Mouse (Mus musculus) midbrain, embryonic 11.5 days (tissue): ENCODE measurements around the gene Cbs. TPM values are rescaled to one million over a fixed set of nuclear protein-coding genes. Genes with fewer than 3 reads are reported as not detected.
A peak's percentile ranks its signal among the peaks of the same experiment; 100 is the strongest.

Experiments used
- ATAC-seq: fragments of 200-750 bp; cut with Nextera tagmentation; 2 replicates; pipeline ENCODE4 v1.8.0; 2017; ENCODE audit warnings: moderate TSS enrichment, moderate library complexity; ENCODE audit not compliant: low FRiP score
- DNase-seq: peaks from one replicate; pipeline ENCODE4 v3.0.0; 2015; ENCODE audit warnings: low spot score; ENCODE audit errors: missing footprints
- H3K27ac ChIP-seq: fragments of 300-500 bp; sonication (generic); 2 replicates; pipeline ENCODE4 v1.5.1; 2014; ENCODE audit warnings: low read depth, low read length
- H3K27me3 ChIP-seq: fragments of 300-500 bp; sonication (generic); 2 replicates; pipeline ENCODE4 v1.6.1; 2014; ENCODE audit warnings: mild to moderate bottlenecking, low read length, moderate library complexity, mixed read lengths; ENCODE audit not compliant: control insufficient read depth, insufficient read depth
- H3K36me3 ChIP-seq: fragments of 300-500 bp; sonication (generic); 2 replicates; pipeline ENCODE4 v1.6.1; 2014; ENCODE audit warnings: mild to moderate bottlenecking, low read length, moderate library complexity, mixed read lengths; ENCODE audit not compliant: control insufficient read depth, insufficient read depth
- H3K4me1 ChIP-seq: fragments of 300-500 bp; sonication (generic); 2 replicates; pipeline ENCODE4 v1.6.1; 2014; ENCODE audit warnings: low read length; ENCODE audit not compliant: control insufficient read depth, insufficient read depth
- H3K4me2 ChIP-seq: fragments of 300-500 bp; sonication (generic); 2 replicates; pipeline ENCODE4 v1.6.1; 2014; ENCODE audit warnings: mild to moderate bottlenecking, moderate library complexity
- H3K4me3 ChIP-seq: fragments of 300-500 bp; sonication (generic); 2 replicates; pipeline ENCODE4 v1.5.1; 2014; ENCODE audit warnings: low read depth, low read length
- H3K9ac ChIP-seq: fragments of 300-500 bp; sonication (generic); 2 replicates; pipeline ENCODE4 v1.6.1; 2014; ENCODE audit warnings: low read length
- H3K9me3 ChIP-seq: fragments of 300-500 bp; sonication (generic); 2 replicates; pipeline ENCODE4 v1.6.1; 2016; ENCODE audit warnings: low read length; ENCODE audit not compliant: control insufficient read depth
- WGBS: fragments of 180-500 bp; shearing (Covaris S2); extraction: QIAGEN DNeasy Blood & Tissue Kit; methylation state at CpG from one replicate; pipeline ENCODE4 v1.1.7; 2014; 5-methylcytosine and 5-hydroxymethylcytosine counted together
- polyA plus RNA-seq: library from polyadenylated mRNA; unstranded; fragments of >200 nt; fragmentation: Nextera tagmentation; extraction: Ambion mirVana; gene quantifications from 2 replicates; pipeline ENCODE4 v1.2.1, GENCODE M21; 2014

The Cbs gene
- 0.62 and 1.1 TPM in 2 replicates for polyA plus RNA-seq

DNA sequence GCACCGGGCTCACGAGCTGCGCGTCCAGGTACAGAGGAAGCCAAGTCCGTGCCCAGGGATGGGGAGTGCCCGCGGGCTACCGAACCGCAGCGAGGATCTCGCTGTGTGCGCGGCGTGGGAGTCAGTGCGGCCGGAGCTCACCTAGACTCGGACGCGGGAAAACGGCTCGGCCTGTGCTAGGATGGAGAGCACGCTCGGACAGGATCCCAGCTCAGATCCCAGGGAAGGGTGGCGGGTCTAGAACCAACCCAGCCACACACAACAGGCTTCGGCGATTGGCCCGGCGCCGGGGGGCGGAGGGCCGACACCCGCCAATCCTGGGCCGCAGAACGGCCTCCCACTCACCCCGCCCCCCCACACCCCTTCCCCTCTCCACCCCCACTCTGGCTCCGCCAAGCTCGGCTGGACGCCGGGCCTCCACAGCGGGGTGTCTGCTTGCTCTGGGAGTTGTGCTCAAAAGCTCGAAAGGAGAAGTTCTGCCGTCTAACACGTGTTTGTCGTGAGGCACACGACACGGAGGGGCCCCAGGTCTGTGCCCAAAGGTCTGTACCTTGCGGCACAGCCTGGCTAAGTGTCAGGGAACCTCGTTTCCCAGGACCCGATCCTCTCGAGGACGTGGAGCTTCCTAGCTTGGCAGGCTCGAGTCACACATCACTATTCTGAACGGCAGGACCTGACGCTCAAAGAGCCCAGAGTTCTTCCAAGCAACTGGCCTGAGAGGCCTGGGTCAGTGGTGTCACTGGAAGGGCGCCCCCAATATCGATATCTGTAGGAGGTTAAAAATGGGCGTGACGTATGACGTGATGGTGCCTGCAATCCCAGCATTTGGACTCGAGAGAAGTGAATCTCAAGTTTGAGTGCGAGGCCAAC, at the start of gene Cbs:
TSS of gene Cbs (minus strand) at position 297 of the 870 bp plus-strand sequence.
- Histone ChIP-seq H3K4me2 (peak within 1 kb of the TSS; percentile 88), H3K4me1 (peaks cover 12% of the 10 kb centered on the region), H3K36me3 (no peaks in the 10 kb centered on the region), H3K27ac (no peak within 1 kb of the TSS), H3K27me3 (peaks cover 19% of the 10 kb centered on the region), H3K9ac (peak within 1 kb of the TSS; percentile 54), H3K9me3 (no peaks in the 10 kb centered on the region), H3K4me3 (peak within 1 kb of the TSS; percentile 42)
- DNase-seq (peak; percentile 93), ATAC-seq (peak; percentile 89)
- WGBS, result 2% methylated on average over 57 of the region's 61 CpGs

DNA sequence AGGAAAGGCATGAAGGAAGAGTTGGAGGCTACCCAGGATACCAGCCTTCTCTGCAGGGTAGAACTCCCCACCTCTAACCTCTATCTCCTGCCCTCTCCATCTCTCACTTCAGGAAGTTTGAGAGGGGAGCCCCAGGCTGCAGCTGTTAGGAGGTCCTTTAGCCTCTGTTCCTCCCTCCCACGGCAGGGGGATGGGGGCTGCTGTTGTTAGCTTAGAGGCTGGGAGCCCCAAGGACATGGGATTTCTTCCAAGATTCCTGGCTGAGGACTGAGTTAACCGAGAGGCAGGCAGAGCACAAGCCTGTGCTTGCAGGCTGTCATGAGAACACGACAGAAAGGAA, 49.2 kb upstream of the Cbs start:
- Histone ChIP-seq H3K27ac (no peak overlapping the region), H3K36me3 (no peaks in the 10 kb centered on the region), H3K4me3 (no peak overlapping the region), H3K4me2 (no peak overlapping the region), H3K9me3 (no peaks in the 10 kb centered on the region), H3K9ac (peak overlapping the region; percentile 30), H3K27me3 (no peaks in the 10 kb centered on the region), H3K4me1 (peaks cover 4% of the 10 kb centered on the region; the same call in 1 of the 2 replicates)
- ATAC-seq, result no peak
- DNase-seq, result no peak
- 47% methylated on average over 3 of the region's 3 CpGs for WGBS

DNA sequence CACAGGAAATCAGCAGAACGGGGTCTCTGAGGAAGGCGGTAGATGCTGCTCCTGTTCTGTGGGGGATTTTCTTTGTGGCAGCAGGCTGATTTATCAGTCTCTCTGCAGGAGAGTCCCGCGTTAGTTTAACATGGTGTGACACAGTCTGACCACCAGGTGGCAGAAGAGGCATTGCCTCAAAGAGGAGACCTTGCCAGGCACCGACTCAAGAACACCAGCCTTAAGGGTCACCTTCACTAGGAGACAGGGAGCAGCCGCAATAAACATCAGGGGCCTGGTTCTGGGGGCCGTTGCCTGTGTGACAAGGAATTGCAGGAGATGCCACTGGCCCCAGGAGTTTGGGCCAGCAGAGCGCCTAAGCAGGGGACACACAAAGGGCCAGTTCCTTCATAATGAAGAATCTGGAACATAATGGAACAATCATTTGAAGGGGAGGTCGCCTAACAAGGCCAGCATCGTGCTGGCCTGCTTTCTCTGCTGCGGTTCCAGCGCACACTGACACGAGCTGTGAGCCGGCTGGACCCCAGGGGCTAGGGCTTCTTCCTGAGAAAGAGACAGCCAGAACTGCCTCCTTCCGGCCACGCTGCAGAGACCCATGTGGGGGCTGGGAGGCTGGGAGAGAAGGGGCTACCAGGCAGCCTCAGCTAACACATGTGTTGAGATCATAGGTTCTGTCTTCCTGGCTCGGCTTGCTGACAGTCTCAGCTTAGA, 48.6 kb upstream of the Cbs start:
- ATAC-seq, result peak; percentile 69
- peak; percentile 96 for DNase-seq
- Histone ChIP-seq H3K27ac (no peak overlapping the region), H3K27me3 (no peaks in the 10 kb centered on the region), H3K9ac (peak overlapping the region; percentile 30; the same call in 1 of the 2 replicates), H3K4me3 (no peak overlapping the region), H3K4me1 (peaks cover 4% of the 10 kb centered on the region; the same call in 1 of the 2 replicates), H3K36me3 (no peaks in the 10 kb centered on the region), H3K9me3 (no peaks in the 10 kb centered on the region), H3K4me2 (no peak overlapping the region)
- 21% methylated on average over 17 of the region's 17 CpGs for WGBS

DNA sequence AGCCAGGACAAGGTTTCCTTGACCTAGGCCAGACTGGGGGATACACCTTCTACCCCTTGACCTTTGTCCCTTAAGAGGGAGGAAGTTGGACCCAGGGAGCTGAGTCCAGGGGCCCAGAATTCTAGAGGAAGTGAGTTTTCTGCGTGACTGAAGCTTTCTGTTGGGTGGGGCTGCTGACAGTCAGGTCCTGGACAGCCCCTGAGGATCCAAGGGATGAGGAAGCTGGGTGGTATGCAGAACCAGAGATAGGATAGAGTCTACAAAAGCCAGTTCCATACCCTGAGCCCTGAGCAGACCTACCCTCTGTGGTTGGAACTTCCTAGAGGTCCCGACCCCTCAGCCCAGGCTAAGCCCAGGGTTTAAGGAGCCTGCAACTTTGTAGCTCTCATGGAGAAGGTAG, 43.4 kb upstream of the Cbs start:
- no peaks in the 10 kb centered on the region for H3K36me3 ChIP-seq
- ATAC-seq, result no peak
- no peak overlapping the region for H3K9ac ChIP-seq
- 69% methylated on average over 2 of the region's 2 CpGs for WGBS
- H3K4me2 ChIP-seq, result no peak overlapping the region
- H3K9me3 ChIP-seq, result no peaks in the 10 kb centered on the region
- H3K27ac ChIP-seq, result no peak overlapping the region
- H3K27me3 ChIP-seq, result no peaks in the 10 kb centered on the region
- H3K4me1 ChIP-seq, result no peaks in the 10 kb centered on the region
- no peak for DNase-seq
- H3K4me3 ChIP-seq, result no peak overlapping the region

DNA sequence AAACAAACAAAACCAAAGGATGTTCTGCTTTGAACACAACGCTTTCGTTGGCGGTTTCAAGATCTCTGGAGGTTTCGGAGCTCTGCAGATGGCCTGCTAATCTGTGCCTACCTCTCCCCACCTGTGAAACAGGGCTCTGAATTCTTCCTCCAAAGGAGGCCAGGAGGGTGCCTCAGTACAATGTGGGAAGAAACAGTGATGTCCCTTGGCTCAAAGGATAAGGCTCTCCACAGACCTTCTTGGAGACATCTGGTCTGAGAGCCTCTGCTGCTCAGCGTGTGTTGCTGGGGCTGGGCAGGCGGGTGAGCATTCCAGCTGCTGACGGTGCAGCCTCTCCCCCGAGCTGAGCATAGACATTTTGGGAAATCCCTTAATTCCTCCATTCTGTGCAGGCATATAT, 40.5 kb upstream of the Cbs start, which contains the start of gene Cryaa:
TSS of gene Cryaa (plus strand) at position 301 of the 400 bp plus-strand sequence.
- Histone ChIP-seq H3K4me1 (no peaks in the 10 kb centered on the region), H3K9ac (no peak within 1 kb of the TSS), H3K27me3 (no peaks in the 10 kb centered on the region), H3K27ac (no peak within 1 kb of the TSS), H3K9me3 (no peaks in the 10 kb centered on the region), H3K4me3 (no peak within 1 kb of the TSS), H3K4me2 (no peak within 1 kb of the TSS), H3K36me3 (no peaks in the 10 kb centered on the region)
- ATAC-seq (no peak), DNase-seq (no peak)
- WGBS, result 83% methylated on average over 8 of the region's 8 CpGs

DNA sequence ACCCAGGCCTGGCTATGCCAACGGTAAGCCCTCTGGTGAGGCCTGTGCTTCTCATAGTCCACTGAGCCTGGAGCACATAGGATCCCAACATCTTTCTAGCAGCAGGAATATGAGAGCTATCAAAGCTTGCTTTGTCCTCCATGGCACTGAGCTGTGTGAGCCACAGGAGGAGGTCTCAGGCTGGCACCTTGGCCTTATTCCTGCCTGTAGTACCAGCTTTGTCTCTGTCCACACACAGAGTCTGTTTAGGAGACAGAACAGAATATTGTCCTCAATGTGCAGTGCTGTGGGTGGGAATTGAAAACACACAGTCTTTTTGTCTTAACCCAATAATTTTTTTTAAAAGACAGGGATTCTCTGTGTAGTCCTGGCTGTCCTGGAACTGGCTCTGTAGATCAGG, 37.4 kb upstream of the Cbs start:
- H3K4me2 ChIP-seq, result no peak overlapping the region

DNA sequence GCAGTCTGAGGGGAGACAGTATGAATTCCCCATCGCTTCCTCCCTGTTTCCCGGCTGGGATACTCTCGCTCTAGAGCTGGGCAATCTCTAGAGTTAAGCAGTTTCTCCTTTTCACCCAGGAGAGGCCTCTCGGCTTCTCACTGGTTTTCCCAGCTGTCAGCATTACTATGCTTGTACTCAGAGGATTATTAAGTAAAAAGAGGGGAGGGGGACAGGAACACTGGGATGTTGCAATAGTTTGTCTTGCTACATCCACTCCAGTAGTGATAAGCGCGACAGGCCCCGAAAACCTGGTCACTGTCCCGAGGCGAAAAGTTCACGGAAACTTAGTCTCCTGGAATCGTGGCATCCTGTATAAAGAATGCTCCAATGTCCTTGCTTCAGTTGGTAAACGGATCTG, 35.2 kb upstream of the Cbs start:
- Histone ChIP-seq H3K9ac (no peak overlapping the region), H3K9me3 (no peaks in the 10 kb centered on the region), H3K4me1 (peaks cover 4% of the 10 kb centered on the region; the same call in 1 of the 2 replicates), H3K36me3 (no peaks in the 10 kb centered on the region), H3K27ac (no peak overlapping the region), H3K27me3 (no peaks in the 10 kb centered on the region), H3K4me3 (no peak overlapping the region), H3K4me2 (no peak overlapping the region)
- 89% methylated on average over 12 of the region's 12 CpGs for WGBS
- DNase-seq (no peak), ATAC-seq (no peak)

More for the DNA sequence above, 37.4 kb upstream of the Cbs start:
- Histone ChIP-seq H3K4me1 (peaks cover 4% of the 10 kb centered on the region; the same call in 1 of the 2 replicates), H3K36me3 (no peaks in the 10 kb centered on the region), H3K27ac (no peak overlapping the region), H3K27me3 (no peaks in the 10 kb centered on the region), H3K4me3 (no peak overlapping the region), H3K9me3 (no peaks in the 10 kb centered on the region), H3K9ac (no peak overlapping the region)
- WGBS, result 89% methylated on average over 1 of the region's 1 CpGs
- ATAC-seq (no peak), DNase-seq (no peak)

DNA sequence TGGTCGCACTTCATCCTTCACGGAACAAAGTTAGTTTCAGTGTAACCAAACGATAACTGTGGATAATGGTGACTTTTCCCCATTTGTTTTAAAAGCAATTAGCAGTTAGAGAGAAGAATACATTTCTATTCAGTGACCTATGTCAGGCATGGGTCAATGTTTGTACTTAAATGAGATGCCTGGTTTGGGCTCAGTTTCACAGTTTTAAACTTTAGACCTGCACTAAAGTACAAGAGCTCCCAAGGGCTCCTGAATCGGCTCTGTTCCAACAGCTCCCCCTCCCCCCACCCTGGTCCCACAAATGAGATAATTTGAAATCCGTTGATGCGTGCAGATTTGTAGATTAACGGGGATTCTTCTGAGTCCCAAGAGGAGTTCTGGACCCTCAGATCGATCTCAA, 34.7 kb upstream of the Cbs start:
- WGBS, result 73% methylated on average over 8 of the region's 8 CpGs
- ATAC-seq, result no peak

DNA sequence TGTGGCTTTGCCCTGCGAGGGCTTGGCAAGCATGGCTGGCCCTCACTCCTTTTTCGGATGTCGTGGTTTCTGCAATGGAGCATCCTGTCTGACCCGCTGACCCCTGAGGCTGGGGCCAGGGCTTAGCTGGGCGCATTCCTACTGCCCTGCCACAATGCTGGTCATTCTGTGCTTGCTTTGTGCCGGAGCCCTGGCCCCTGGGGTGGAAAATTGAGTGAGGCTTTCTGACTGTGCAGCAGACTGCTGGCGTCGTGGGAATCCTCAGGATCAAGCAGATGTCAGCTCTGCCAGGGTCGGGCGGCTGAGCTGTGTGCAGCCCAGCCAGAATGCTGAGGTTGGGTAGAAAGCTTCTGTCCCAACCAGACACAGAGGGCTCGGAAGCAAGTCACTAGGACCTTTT, 33.1 kb upstream of the Cbs start:
- no peak for ATAC-seq
- no peak overlapping the region for H3K4me3 ChIP-seq

More for the DNA sequence above, 34.7 kb upstream of the Cbs start:
- no peak overlapping the region for H3K4me3 ChIP-seq
- no peak overlapping the region for H3K9ac ChIP-seq
- peaks cover 4% of the 10 kb centered on the region; the same call in 1 of the 2 replicates for H3K4me1 ChIP-seq
- DNase-seq, result no peak
- no peaks in the 10 kb centered on the region for H3K9me3 ChIP-seq
- H3K27me3 ChIP-seq, result no peaks in the 10 kb centered on the region
- H3K4me2 ChIP-seq, result no peak overlapping the region
- no peak overlapping the region for H3K27ac ChIP-seq
- H3K36me3 ChIP-seq, result no peaks in the 10 kb centered on the region

More for the DNA sequence above, 33.1 kb upstream of the Cbs start:
- Histone ChIP-seq H3K9ac (peak overlapping the region; percentile 9; the same call in 1 of the 2 replicates), H3K4me1 (peaks cover 4% of the 10 kb centered on the region; the same call in 1 of the 2 replicates), H3K27me3 (no peaks in the 10 kb centered on the region), H3K36me3 (no peaks in the 10 kb centered on the region), H3K9me3 (no peaks in the 10 kb centered on the region), H3K27ac (peak overlapping the region; percentile 7; the same call in 1 of the 2 replicates), H3K4me2 (no peak overlapping the region)
- 12% methylated on average over 11 of the region's 11 CpGs for WGBS
- no peak for DNase-seq
